Mouse (Mus musculus): ENCODE results near the gene Cryzl2.

DNA sequence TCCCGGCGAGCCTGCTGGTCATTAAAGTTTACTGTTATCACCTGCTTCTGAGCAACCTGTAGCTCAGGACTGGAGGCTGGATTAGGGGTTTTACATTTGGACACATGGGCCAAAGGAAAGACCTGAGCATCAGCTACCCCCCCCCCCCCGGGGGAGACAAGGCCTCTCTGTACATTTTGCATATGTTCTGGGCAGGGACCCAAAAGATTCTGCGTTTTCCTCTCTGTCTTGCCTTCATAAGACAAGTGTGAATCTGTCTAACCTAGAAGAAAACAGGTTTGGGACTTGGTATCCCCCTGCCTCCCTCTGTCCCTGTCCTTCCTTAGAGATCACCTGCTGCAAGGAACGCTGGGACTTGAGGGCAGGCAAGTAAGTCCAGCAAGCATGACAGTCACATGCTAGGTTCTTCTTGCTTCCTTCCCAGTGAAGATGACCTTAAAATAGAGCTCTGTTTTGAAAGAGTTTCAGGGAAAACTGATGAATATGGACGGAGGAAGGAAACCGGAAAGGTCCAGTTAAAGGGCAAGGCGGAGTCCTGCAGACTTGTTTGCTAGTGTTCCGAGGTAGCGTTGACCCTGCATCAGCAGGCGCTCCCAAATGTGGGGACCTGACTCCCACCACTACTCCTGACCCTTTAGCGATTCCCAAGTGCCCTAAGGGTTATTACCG is 13.6 kb upstream of the Cryzl2 start:
- TF ChIP-seq MAFK (IDR thresholded peaks at IDR 0.05; ENCODE audit: insufficient read depth, low read depth, low read length) (no peak), ZC3H11A (IDR thresholded peaks at IDR 0.05; ENCODE audit: borderline replicate concordance, low read depth, low read length) (no peak), CHD2 (IDR thresholded peaks at IDR 0.05; ENCODE audit: low read depth, low read length) (no peak), ZNF384 (IDR thresholded peaks at IDR 0.05; ENCODE audit: low read depth, low read length) (no peak), HCFC1 (IDR thresholded peaks at IDR 0.05; ENCODE audit: borderline replicate concordance, insufficient read depth, low read length) (no peak)

Measured in ES-E14 (cell line).